Mouse (Mus musculus): ENCODE measurements around the gene Msmb. TPM values are rescaled to one million over a fixed set of nuclear protein-coding genes. Genes with fewer than 3 reads are reported as not detected.
"Not testable (repeated sequence)": the region's sequence is repeated elsewhere in the genome, so short reads cannot be mapped to it uniquely, and the experiment has no call there.

Msmb gene
- total RNA-seq, 2 experiments from 2014 or later = not detected

DNA sequence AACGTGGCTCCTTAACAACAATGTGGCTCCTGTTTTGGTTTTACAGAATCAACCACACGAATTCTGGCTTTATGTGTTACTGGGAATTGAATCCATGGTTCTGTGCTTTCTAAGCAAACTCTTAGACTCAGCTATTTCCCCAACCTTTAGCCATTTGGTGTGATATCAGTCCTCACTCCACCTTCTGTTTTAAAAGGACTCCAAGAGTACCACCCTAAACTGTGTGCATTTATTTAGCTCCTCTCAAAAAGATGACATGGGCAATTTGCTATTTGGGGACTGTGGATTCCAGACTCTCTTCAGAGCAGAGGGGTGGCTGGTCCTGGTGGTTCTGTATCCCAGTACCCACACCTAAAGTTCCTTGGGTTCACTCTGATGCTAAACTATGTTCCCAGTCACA, 4.8 kb downstream of the Msmb start:
- DNase-seq = no peak

- DNase-seq = no peak
Measured at GRCm38 (mm10) chr14:32150872-32151271, 9.0 kb downstream of the Msmb start.

DNA sequence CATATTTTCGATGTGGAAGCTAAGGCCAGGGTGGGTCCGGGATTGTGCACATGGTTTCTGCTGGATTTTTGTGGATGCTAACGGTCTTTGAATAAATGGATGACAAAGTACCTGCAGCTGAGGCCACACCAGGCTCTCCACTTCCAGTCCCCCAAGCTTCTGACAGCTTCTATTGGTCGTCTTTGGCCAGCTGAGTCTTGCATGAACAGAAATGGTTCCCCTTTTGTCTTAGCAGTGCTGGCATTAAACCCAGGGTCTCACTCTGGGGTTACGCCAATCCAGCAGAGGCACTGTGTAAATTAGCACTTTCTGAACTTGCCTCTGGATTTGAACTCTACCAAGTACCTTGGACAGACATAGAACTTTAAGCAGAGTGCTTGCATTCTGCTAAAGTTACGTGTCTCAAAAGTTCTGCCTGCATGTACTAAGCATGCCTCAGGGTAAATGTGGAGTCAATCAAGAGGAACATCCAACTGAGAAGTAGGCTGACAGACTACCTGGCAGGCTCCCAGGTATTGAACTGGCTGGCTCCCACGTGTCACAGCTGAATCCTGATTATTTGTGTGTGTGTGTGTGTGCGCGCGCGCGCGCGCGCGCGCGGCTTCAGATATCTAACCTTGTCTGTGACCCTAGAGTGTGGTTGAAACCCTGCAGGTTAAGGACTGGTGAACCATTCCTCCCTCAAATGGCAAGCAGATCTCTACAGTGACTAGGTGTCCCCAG, 10.6 kb downstream of the Msmb start:
- no peak for DNase-seq

DNA sequence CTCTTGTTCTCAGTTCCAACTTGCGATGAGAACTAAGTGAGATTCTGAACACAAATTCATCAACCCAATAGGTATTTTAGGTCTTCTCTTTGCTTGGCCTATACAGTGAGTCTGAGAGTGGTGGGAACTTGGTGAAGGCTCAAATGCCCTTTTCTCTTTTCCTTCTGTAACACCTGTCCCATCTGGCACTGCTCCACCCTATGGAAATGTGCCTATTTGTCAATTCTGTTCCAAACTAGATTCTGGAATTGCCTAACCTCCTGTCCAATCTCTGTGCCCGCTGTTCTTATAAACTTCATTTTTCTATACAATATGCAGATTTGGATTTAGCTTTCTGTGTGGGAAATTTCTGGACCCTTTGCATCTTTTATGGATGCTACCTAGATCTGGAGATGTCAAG, 11.3 kb downstream of the Msmb start:
- DNase-seq = no peak

DNA sequence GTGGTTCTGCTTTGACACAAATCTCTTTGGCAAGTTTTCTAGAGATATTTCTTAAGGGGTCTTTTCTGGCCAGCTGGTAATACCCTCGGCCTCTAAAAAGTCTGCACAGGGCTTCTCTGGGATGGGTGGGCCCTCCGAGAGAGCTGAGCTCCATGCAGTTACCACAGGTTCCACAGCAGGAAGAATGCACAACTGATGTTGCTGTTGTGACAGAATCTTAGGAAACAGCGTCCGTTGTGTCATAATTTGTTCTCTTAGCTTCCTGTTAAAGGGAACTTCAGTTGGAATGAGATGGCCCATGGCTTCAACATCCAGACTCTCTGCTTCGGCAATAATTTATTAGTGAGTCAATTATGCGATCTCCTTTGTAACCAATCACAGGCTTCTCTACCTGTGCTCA, 12.9 kb downstream of the Msmb start:
- no peak for DNase-seq

DNA sequence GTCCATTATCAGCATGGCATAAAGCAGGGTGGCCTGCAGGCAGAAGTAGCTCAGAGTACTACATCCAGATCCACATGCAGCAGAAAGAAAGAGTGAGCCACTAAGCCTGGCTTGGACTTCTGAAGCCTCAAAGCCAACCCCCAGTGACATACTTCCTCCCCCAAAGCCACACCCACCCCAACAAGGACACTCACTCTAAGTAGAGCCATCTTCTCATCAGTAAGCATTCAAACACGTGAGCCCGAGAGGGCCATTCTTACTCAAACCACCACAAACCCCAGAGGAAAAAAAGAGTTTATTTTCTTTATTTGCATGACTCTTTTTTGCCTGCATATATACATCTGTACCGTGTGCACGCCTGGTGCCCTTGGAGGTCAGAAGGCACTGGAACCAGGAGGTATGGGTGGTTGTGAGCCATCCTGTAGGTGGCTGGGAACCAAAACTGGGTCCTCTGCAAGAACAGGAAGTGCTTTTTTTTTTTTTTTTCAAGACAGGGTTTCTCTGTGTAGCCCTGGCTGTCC, 17.4 kb downstream of the Msmb start:
- DNase-seq = no peak

GRCm38 (mm10) chr14:32159690-32160246, 17.9 kb downstream of the Msmb start, which contains the start of gene Ncoa4:
TSS of gene Ncoa4 (plus strand) at chr14:32159865.
- peak; percentile 99 for DNase-seq

GRCm38 (mm10) chr14:32160563-32160962, 18.7 kb downstream of the Msmb start:
- DNase-seq = no peak

GRCm38 (mm10) chr14:32161090-32161885, 19.5 kb downstream of the Msmb start:
- no peak for DNase-seq

- DNase-seq = no peak
Measured at GRCm38 (mm10) chr14:32162231-32162630, 20.4 kb downstream of the Msmb start.

DNA sequence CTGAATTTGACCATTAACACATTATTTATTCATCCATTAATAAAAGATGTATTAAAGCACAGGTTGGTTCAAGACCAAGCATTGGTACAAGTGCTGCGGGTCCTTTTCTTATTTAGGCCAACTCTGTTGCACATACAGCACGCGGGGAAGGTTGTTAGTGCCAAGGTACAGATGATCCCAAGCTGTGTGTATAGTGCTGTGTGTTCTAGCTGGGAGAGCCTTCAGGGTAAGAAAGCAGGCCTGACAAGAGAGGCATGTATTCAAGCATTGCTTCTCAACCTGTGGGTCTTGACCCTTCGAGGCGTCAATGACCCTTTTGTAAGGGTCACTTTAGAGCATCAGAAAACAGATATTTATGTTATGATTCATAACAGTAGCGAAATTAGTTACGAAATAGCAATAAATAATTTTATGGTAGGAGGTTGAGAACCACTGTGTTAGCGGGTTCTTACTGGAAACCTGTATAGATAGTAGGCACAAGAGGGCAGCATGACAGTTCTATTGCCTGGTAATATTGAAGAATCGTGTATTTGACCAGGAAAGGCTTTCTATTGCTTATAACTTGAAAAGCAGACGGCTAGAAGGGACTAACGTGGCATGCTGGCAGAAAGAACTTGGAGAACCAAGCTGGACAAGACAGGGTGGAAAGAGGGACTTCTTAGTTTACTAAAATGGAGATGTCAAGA, 21.5 kb downstream of the Msmb start:
- DNase-seq = no peak

DNA sequence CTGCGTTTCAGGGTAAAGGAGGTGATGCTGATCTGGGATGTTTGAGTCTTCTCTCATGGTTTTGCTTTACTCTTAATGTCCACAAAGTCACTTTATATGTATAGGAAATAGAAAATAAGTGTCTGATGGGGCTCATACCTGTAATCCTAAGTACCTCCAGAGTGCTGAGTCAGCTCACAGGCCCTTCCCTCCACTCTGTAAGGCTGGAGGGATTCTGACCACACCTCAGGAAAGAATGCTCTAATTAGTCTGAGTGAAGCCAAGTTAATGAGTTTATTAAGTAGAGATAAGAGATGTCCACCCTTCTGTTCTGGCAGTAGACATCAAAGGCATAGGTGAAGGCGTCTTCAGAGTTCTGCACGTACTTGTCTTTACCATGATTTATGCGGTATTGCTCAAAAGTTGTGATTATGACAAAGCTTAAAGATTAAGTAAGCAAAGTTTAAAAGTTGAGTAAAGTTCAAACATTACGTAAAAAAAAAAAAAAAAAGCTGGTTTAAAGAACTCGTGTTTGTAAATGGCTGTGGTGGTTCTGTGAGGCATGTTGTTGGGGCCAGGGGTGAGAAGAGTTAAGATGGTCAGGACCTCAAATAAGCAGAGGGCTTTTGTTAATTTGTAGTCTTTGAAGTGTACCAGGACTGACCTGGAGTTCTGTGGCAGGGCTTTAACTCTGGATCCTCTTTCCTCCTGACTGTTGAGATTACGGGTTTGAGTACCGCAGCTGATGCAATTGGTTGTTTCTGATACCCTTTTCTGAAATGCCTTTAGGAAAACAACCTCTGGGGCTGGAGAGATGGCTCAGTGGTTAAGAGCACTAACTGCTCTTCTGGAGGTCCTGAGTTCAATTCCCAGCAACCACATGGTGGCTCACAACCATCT, 22.6 kb downstream of the Msmb start:
- no peak for DNase-seq

- peak; percentile 57 for DNase-seq
Measured at GRCm38 (mm10) chr14:32165278-32166061, 23.6 kb downstream of the Msmb start.

GRCm38 (mm10) chr14:32166062-32166441, 24.2 kb downstream of the Msmb start:
- no peak for DNase-seq

DNA sequence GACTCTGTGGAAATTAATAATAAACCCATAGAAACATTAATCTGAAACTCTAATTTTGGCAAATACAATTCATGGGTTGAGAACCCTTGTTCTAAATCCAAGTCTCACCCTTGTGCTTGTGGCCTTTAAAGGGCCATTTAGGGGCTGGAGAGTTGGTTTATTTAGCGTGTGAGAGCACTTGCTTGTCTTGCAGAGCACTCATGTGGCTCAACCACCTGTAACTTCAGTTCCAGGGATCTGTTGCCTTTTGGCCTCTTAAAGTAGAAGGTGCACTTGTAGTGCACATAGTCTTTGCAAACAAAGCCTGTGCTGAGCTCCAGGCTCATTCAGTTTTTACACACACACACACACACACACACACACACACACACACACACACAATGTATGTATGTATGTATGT, 25.0 kb downstream of the Msmb start:
- no peak for DNase-seq

GRCm38 (mm10) chr14:32167326-32167725, 25.5 kb downstream of the Msmb start:
- DNase-seq = no peak

GRCm38 (mm10) chr14:32168653-32169231, 26.9 kb downstream of the Msmb start:
- no peak for DNase-seq

DNA sequence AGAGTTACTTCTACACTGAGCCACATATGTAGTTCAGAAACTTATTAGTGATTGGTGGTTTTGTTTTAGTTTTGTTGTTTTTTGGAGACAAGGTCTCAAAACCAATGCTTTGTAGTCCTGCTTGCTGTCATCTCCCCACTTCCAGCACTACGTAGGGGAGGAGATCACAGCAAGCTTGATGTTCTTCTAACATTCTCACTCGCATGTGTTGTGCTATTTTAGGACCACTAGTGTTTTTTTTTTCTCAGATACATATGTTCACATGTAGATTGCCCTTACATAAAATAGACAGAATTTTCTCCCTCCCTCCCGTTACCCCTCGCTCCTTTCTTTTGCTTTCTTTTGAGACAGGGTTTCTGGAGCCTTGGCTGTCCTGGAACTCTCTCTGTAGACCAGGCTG, 28.3 kb downstream of the Msmb start:
- no peak for DNase-seq

DNA sequence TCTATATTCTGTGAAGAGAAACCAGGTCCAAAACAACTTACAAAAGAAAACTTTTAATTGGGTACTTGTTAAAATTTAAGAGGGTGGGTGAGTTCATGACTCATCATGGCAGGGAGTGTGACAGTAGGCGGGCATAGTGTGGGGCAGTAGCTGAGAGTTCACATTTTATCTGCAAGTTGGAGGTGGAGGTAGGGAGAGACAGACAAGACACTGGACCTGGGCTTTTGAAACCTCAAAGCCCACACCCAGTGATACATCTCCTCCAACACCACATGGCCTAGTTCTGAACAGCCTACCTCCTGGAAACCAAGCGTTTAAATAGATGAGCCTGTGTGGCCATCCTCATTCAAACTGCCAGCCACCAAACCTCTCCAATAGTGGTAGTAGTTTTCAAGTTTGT, 33.5 kb downstream of the Msmb start:
- DNase-seq = no peak

- DNase-seq = not testable (repeated sequence)
Measured at GRCm38 (mm10) chr14:32176590-32176989, 34.8 kb downstream of the Msmb start.
